Mouse (Mus musculus): ENCODE results near the gene Tbx15.

The Tbx15 gene

DNA sequence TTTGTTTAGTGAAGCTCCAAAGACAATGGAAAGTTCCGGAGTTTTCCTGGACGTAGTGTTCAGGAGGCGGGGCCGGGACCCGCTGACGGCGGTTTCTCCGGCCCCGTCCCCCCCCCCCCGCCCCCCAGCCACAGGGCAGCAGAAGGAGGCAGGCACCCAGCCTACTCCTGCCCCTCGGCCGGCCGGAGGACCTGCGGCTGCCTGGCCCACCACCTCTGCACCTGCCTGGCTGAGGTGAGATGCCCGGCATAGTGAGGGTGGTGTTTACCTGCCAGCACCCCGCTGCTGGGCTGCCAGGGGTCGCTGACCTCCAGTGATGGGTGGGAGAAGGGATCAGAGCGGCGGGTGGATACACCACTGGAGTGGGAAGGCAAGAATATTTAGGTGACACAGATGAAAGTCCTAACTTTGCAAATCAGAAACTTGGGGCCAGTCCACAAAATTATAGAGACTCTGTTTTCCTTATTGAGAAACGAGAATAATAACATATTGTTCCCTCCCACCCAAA, at the start of gene Tbx15:
Tbx15 (plus strand) TSS at position 169 of the 508 bp plus-strand sequence.
- DNase-seq = no peak

DNA sequence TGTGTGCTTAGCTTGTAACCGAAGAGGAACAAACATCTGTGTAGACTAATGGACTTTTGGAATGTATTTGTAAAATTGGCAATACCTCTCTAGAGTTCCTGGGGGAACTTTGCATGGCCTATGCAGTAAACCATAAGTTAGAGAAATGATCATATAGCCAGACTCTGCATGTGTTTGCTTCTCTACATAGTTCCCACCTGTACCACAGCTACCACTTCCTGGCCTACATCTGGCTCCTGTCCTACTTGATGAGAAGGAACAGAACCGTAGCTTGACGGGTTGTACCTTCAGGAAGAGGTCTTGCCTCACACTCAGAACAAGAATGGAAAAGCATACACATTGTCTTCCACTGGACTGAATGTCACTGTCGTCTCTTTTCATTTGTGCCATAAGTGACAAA, 46.6 kb upstream of the Tbx15 start:
- DNase-seq = no peak

DNA sequence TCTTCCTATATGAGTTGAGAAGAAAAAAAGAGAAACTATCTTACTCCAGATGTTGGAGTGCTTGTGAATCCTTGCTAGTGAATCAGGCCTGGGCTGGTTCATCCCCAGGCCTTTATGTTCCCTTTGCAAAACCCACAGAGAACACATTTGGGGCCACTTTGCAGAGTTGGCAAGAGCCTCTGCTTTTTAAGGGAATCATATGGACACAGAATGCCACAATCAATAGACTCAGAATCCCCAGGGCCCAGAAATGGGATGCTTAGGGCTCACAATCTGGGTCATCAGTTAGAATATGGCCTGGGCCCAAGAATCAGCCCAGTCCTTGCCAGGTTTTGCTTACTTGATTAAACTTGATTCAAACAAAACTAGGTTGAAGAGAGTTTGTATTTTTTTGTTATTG, 36.9 kb upstream of the Tbx15 start:
- DNase-seq = no peak

DNA sequence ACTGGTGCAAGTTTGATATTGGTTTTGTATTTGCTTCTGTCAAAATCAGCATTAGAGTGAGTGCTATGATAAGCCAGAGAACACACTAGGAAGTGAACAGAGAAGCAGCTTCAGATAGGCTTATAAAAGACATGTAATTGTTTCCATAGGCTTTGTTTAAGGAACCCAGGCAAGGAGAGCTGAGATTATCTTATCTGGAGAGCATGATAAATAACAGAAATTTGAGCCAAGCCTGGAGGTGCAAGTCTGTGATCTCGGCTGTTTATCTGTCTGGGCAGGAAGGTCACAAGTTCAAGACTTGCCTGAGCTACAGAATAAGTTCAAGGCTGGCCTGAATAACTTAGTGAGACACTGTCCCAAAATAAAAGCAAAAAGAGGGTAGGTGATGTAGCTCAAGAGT, 31.8 kb upstream of the Tbx15 start:
- DNase-seq = no peak

DNA sequence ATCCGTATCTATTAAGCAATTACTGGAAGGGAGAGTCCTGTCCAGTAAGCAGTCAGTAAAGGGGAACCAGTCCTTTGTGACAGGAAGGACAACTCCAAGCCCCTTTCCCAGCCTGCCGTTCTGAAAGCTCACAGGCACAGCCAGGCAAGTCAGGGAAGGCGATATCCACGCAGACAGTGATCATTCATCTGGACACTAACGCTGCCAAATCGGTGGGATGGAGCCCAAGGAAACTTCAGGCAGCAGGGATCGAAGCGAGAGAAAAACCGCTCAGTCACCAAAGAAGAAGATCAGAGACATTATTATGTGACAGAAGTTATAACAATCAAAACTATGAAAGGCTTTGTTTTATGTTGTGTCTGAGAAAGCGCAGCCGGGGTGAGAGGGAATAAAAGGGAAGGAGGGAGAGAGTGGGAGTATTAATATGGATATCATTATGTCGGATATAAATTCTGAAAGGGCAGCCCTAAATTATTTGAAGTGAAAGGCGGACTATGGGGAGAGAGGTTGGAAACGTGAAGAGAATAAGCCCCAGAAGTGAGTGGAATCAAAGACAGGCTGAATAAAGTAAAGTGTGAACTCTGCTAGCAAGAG, 29.0 kb upstream of the Tbx15 start:
- no peak for DNase-seq

DNA sequence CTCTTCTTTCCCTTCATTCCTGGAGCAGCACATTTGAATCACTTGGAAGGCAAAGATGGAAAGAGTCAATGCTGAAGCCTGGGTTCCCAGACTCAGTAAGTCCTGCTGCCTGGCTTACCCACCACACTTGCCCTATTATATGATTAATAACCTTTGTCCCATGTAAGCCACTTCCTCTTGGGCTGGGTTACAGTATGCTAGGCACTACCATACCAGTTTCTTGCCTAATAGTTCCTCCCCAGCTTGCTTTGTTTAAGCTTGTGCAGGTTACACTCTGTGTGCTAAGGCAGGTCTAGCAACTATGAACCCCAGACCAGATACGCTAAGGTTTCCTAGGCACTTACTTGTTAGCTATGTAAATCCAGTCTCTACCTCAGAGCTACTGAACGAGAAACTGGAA, 12.4 kb upstream of the Tbx15 start:
- no peak for DNase-seq

DNA sequence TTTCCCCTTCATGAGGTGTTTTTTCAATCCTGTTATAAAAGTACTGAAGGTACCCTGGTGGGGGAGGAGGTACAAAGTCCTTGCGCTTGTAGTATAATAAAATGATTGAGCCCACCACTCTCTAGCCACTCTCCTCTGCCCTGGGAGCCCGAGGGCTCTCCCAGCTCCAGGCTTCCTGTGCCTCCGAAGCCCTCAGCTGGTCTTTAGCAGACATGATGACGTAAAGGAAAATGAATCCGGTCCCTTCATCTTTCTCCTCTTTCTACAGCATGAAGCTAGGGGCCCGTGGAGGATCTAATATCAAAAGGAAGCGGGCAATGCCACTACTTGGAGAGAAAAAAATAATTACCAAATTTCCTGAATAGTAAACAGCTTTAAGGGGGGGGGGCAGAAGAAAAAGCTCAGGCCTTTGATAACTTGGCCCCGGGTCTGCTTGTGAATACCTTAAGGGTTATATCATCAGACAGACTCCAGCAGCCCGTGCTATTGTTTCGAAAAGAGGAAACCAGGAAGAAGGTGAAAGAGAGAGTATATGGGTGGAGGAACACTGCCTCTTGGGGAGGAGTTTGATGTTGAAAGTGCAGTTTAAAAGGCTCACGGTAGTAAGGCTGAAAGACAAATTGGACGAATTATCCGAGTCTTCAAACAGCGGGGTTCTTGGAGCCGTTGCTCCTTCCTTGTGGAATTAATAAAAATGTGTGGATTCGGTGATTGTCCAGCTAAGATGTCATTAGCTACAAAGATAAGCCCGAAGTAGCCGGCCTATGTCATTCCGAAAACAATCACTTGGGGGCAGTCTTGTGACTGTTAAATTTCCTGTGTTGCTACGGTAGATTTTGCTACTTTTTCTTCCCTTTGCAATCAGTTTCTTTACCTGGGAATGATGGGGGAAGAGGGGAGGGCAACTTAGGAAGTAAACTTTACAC, 6.5 kb upstream of the Tbx15 start:
- DNase-seq = peak; percentile 23

DNA sequence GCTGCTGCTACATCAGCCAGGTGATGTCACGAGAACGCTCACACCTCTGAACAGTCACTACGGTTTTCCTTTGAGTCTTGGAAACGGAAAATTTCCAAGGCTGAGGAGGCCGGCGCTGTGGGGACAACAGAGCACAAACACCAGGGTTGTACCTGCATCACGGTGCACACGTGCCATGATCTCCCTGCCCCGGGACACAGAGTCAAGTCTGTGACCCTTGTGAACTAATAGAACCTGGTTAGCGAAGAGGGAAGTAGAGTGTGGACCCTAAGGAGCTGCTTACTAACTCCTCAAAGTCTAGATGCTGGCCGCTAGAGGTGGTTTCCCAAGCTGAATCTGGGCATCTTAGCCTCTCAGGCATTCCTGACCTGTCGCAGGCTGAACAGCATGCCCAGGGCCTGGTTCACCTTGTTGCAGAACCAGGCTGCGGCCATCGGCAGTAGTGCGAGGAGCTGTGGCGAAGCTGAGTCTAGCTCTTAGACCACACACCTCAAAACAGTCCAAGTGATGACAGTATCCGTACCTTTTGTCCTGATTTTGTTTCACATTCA, 5.8 kb upstream of the Tbx15 start:
- no peak for DNase-seq

DNA sequence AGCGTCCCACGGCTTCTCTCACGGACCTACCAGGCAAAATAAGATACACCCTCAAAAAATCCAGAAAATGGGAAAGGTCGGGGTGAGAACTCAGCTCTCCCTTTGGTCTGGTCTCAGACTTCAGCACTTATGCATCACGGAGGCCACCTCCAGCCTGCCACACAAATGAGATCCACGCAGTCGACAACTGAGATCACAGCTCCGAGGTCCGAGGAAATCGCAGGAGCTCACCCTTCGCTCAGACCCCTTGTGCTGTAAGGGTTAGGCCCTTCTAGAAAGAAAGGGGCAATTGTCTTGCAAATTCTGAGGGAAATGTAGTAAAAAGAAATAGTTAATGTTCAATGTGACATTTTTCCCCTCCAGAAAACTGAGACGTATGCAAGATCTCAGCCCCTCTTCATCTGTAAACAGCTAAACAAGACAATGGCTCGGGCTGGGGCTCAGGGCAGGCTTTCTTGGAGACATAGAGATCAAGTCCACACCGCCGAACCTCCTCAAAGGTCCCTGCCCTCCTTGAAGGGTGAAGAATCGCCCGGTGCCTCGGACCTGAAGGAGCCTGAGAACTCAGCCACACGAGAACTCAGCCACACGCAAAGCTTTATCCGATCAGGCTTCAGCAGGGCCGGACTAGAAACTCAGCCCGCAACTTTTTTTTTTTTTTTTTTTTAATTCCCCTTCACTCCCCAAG, 4.9 kb upstream of the Tbx15 start:
- no peak for DNase-seq

DNA sequence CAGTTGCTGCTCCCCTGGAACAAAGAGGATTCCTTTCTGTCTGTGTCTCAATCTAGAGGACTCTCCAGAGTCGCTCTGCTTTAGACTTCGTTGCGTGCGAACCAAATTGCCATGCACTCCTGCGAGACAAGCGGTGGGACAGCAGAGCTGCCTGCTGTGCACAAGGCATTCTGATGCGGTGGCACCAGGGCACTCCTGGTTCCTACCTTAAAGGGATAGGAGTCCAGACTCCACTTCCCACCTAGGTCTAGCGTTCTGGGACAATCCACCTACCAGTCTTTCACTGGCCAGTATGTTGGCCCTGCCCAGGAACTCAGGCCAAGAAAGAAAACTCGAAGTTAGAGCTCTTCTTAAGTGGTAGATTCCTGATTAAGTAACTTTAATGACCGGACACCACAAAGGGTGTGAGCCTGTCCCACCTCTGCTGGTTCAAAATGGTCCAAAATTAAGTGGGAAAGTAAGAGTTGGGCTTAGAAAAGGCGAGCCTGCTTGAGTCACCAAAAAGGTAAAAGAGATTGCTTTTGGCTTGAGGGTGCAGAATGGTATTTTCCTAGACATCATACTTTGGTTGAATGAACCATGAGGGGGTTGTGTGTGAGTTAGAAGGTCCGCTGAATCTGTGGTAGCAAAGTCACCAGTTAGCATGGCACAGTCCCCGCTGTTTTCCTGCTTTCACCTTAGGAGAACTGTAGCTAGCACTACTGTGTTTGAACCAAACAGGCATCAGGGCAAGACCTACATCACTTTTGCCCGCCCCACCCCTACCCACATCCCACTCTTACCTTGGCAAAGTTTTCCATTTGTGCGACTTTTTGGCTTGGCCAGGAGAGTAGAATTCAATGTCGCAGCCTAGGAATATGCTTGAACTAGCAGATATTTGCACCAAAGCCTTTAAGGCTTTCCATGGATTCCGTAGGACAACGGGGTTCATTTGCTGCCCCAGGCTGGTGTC, 4.1 kb upstream of the Tbx15 start:
- DNase-seq = no peak

DNA sequence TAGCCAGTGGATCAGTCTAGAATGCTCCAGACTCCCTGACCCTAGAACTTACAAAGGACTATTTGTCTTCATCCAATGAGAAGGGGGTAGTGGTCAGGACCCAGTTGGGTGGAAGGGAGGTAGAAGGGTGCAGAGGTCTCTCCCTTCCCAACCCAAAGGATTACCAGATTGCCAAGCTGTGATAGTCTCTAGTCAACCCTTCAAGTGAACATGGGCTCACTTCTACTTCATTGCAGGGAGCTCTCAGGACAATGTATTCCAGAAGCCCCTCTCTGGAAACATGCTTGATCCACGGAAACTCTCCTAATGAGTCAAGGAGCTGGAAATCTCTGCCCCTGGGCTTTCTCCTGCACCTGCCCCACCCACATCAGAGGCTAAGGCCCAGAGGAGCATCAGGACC, 1.5 kb upstream of the Tbx15 start:
- DNase-seq = no peak

DNA sequence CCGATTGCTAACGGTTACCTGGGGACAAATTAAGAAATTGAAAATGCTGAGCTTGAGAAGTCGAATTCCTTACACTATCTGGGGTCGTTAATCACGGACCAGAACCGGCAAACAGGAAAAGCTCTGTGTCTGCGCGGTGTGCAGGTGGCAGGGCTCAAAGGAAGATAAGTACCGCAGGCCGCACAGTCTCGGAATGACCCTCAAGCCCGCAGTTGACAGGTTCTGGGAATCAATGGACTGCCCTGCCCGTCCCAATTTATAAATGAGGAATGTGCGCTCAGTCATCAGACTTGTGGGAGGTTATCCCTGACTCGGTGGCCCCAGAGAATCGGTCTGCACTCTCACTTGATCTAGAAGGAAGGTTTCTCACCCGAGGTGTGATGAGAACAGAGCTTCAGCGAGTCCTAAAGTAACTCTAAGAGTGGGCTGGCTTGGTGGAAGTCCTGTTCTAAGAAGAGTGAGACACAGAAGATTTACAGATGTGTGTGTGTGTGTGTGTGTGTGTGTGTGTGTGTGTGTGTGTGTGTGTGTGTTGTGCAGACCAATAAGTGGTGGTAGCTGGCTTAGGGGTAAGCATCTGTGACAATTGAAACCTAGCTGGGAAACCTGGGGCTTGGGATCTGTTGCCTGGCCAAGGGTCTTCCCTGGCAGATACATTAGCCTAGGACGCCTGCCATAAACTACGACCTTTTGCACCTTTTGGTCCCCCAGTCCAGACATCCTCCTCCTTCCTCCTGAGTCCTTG, 708 bp upstream of the Tbx15 start:
- DNase-seq = no peak

DNA sequence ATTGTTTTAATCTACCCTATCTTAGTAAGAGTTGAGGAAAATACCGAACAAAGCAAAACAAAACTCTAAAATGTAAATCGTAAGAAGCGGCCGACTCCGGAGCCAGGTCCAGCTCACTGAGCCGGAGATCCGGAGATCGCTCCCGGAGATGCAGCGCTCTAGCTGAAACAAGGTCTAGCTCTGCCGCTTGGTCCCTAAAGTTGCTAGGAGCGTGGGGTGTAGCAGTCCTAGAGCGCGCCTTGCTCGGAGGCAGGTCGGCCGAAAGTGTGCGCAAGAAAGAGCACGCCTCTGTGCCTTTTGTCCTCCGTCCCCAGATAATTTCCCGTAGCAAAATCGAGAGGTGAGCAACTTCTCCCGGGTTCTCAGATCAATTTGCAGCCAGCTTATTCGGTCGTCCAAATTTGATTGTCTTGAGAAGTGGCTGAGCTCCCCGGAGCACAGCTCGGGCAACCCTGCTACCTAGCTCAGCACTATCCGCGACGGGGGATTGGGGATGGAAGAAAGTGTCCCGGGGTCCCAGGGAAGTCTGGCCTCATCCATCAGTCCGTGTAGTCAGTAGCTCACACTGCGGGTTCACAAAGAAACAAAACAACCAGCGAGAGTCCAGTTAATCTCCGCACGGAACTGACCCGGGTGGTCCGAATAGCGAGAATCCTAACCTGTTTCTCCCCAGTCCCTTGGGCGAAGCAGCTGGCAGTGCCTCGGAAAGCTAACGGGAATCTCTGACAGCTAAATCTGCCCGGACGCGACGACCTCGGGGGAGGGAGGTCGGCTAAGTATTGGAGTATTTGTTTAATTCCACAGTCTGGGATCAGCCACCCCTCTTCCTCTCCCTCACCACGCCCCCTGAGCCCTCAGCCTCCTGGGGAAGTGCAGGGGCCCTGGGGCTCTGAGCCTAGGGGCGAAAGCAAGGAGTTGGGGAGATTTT, 894 bp downstream of the Tbx15 start:
- no peak for DNase-seq

DNA sequence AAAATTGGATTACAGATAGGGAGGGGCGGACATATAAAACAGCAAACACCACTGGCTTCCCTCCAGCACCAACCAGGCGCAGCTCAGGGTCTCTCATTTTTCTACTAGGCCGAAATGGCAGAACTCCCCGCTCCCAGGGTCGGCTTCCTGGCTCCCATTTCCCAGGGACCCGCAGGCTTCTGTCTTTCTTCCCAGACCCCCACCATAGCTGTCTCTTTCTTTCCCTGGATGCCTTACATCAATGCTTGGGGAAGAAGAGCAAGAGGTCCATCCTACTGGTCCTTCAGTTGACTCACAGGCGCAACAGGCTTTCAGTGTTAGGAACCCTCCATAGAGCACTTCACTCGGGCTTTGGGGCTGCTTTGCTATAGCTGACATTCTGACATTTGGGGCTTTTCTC, 2.3 kb downstream of the Tbx15 start:
- no peak for DNase-seq

DNA sequence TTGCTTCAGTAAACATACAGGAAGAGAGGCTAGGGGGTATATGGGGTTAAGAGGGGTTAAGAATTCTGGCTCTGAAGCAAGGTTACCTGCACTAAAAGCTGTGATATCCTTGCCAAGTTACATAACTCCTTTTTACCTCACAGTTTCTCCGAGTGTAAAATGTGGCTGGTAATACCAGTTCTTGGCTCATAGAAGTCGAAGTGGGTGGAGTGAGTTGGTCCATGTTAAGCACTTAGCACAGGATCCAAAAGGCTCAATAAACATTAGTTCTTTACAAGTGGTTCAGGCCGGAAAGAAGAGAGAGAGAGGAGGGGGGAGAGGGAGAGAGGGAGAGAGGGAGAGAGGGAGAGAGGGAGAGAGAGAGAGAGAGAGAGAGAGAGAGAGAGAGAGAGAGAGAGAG, 5.2 kb downstream of the Tbx15 start:
- no peak for DNase-seq

DNA sequence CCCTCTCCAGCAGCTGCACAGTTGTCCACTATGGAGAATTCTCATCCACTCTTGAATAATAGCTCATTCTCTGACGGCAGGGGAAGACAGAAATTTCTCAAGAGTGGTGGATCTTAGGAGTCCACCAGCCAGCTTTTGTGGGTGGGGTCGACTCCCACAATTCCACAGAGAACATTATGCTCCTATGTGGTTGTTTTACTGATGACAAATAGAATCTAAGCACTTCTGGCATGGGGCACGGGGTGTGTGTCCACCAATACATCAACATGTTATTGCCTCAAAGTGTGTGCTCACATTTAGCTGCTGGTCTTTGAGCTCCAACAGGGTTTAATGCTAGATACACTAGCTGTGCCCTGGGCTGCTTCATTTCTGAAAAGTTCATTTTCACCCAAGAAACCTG, 6.4 kb downstream of the Tbx15 start:
- DNase-seq = no peak

DNA sequence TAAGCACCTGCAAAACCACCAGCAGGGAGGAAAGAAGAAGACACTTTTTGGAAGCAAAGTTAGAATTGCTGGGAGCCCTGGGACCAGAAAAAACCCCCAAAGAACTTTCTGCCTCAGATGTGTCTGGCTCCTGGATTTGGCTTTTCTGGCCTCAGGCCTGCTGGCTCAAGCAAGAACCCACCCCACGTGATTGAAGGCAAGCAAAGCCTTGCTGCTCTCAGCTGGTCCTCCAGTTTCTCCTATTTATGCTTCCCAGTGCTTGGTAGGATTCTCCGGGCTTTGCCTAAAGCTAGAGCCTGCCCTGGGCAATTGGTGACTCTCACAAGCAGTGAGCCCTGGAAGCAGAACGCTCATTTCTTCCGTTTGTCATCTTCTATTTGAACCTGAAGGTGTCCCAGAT, 7.4 kb downstream of the Tbx15 start:
- DNase-seq = no peak

DNA sequence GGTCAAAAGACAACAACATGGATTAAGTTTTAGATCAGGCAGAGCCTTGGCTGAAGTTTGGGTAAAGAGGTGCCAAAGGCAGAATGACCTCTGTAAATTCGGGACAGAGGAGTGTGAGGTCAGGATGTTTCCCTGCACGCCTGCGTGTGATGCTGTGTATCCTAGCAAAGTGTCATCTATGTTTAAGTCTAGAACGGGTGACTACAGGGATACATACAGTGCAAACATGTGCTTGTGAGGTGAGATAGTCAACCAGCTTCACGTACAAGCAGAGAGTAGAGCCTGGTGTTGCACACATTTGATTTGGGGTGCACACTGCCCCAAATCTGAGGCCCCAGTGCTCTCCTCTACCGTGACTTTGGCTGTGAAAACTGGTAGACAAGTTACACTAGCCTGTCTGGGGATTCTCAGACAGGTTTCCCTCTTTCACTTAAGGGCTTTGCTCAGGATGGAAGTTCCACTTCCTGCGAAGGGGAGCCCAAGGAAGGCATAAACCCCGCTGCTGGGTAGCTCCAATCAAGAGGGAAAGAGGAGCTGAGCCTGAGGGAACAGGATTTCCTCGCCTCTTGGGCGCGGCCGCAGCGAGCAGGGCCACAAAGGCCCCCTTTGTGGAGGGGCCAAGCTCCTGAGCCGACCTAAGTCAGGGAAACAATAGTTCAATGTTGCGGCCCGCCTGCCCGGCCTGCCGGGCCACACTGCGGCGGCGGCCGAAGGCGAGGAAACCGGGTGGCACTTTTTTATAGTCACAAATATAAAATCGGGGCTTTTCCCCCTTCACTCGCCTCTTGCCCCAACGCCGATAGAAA, 8.0 kb downstream of the Tbx15 start:
- DNase-seq = no peak

DNA sequence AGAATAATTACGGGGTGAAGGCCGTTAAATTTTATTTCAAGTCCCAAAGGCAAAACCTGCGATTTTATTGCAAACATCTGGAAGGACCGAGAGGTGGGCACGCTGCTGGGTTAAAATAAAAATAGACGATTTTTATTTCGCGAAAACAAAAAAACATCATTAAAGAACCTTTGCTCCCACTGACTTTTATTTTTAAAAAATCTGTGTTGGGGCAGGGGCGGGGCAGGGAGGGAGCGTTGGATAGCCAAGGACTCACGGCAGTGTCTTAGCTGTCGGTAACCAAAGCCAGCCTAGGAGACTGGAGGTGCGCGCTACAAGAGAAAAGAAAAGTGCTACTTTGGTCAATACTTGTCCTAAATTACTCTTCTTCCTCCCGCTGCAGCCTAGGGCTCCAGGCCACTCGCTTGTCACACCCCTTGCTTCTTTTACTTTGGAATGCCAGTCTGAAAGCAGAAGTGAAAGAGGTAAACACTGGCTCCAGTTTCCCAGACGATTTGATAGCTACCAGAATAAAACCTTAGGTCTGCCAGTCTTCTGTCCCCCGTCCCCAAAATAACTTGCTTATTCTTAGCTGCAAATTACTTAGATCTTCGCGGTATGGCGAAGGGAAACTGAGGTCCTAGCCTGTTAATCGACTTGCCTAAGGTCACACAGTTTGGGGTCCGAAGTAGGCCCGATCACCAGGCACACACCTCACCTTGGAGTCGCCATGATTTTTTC, 8.8 kb downstream of the Tbx15 start:
- no peak for DNase-seq

Data from right cerebral cortex, postnatal 25 days (tissue).